Mouse (Mus musculus): ENCODE data around the gene Rnf31. TPM values are rescaled to one million over a fixed set of nuclear protein-coding genes. Genes with fewer than 3 reads are reported as not detected.

Gene Rnf31
- total RNA-seq, 2 experiments from 2014 or later, result 33.3 to 45.4 TPM

GRCm38 (mm10) chr14:55575302-55575701, 16.2 kb upstream of the Rnf31 start, which contains the start of gene Fitm1:
Fitm1 (plus strand) TSS chr14:55575617.
- DNase-seq (ENCODE audit: extremely low spot score in 1 of 2, low spot score in 2 of 2), result no peak
- intact Hi-C loops (cut with DNase I), result no loop called here

GRCm38 (mm10) chr14:55575711-55576110, 15.8 kb upstream of the Rnf31 start:
- intact Hi-C loops (cut with DNase I), result no loop called here
- no peak for DNase-seq (ENCODE audit: extremely low spot score in 1 of 2, low spot score in 2 of 2)

GRCm38 (mm10) chr14:55576376-55576775, 15.1 kb upstream of the Rnf31 start:
- intact Hi-C loops (cut with DNase I), result no loop called here
- DNase-seq (ENCODE audit: extremely low spot score in 1 of 2, low spot score in 2 of 2), result peak in 1 of 2 experiments; percentile 64

GRCm38 (mm10) chr14:55577871-55578667, 13.4 kb upstream of the Rnf31 start, which contains the start of gene Psme1:
Psme1 (plus strand) TSS chr14:55578123.
- peak; percentile 68 to 92 for DNase-seq (ENCODE audit: extremely low spot score in 1 of 2, low spot score in 2 of 2)
- intact Hi-C loops (cut with DNase I), result no loop called here

- peak in 1 of 2 experiments; percentile 73 for DNase-seq (ENCODE audit: extremely low spot score in 1 of 2, low spot score in 2 of 2)
- intact Hi-C loops (cut with DNase I), result no loop called here
Measured at GRCm38 (mm10) chr14:55578668-55579269, 12.7 kb upstream of the Rnf31 start.

GRCm38 (mm10) chr14:55579511-55580496, 11.7 kb upstream of the Rnf31 start:
- intact Hi-C loops (cut with DNase I), result no loop called here

GRCm38 (mm10) chr14:55580731-55581130, 10.8 kb upstream of the Rnf31 start:
- intact Hi-C loops (cut with DNase I), result no loop called here
- no peak for DNase-seq (ENCODE audit: extremely low spot score in 1 of 2, low spot score in 2 of 2)

More at GRCm38 (mm10) chr14:55579511-55580496, 11.7 kb upstream of the Rnf31 start:
- DNase-seq (ENCODE audit: extremely low spot score in 1 of 2, low spot score in 2 of 2), result no peak

- intact Hi-C loops (cut with DNase I), result no loop called here
- no peak for DNase-seq (ENCODE audit: extremely low spot score in 1 of 2, low spot score in 2 of 2)
Measured at GRCm38 (mm10) chr14:55581981-55582681, 9.4 kb upstream of the Rnf31 start.

GRCm38 (mm10) chr14:55584303-55584701, 7.2 kb upstream of the Rnf31 start:
- DNase-seq (ENCODE audit: extremely low spot score in 1 of 2, low spot score in 2 of 2), result no peak
- intact Hi-C loops (cut with DNase I), result no loop called here

- peak; percentile 38 to 83 for DNase-seq (ENCODE audit: extremely low spot score in 1 of 2, low spot score in 2 of 2)
- intact Hi-C loops (cut with DNase I), result no loop called here
Measured at GRCm38 (mm10) chr14:55584702-55585565, 6.6 kb upstream of the Rnf31 start, which contains the start of gene Emc9. Emc9 (minus strand) TSS chr14:55585302.

- intact Hi-C loops (cut with DNase I), result no loop called here
- DNase-seq (ENCODE audit: extremely low spot score in 1 of 2, low spot score in 2 of 2), result no peak
Measured at GRCm38 (mm10) chr14:55585566-55585960, 5.9 kb upstream of the Rnf31 start.

- no peak for DNase-seq (ENCODE audit: extremely low spot score in 1 of 2, low spot score in 2 of 2)
- intact Hi-C loops (cut with DNase I), result no loop called here
Measured at GRCm38 (mm10) chr14:55586149-55586548, 5.4 kb upstream of the Rnf31 start.

GRCm38 (mm10) chr14:55589271-55589670, 2.2 kb upstream of the Rnf31 start:
- intact Hi-C loops (cut with DNase I), result no loop called here
- no peak for DNase-seq (ENCODE audit: extremely low spot score in 1 of 2, low spot score in 2 of 2)

GRCm38 (mm10) chr14:55589771-55590448, 1.6 kb upstream of the Rnf31 start:
- intact Hi-C loops (cut with DNase I), result no loop called here
- no peak for DNase-seq (ENCODE audit: extremely low spot score in 1 of 2, low spot score in 2 of 2)

GRCm38 (mm10) chr14:55590748-55591330, 669 bp upstream of the Rnf31 start, which contains the start of gene Psme2:
Psme2 (minus strand) TSS chr14:55591113.
- intact Hi-C loops (cut with DNase I), result no loop called here
- peak; percentile 92 to 96 for DNase-seq (ENCODE audit: extremely low spot score in 1 of 2, low spot score in 2 of 2)

GRCm38 (mm10) chr14:55592226-55592625, 718 bp downstream of the Rnf31 start:
- intact Hi-C loops (cut with DNase I), result no loop called here
- peak in 1 of 2 experiments; percentile 45 for DNase-seq (ENCODE audit: extremely low spot score in 1 of 2, low spot score in 2 of 2)
